Mouse (Mus musculus): ENCODE results near the gene Runx1.

DNA sequence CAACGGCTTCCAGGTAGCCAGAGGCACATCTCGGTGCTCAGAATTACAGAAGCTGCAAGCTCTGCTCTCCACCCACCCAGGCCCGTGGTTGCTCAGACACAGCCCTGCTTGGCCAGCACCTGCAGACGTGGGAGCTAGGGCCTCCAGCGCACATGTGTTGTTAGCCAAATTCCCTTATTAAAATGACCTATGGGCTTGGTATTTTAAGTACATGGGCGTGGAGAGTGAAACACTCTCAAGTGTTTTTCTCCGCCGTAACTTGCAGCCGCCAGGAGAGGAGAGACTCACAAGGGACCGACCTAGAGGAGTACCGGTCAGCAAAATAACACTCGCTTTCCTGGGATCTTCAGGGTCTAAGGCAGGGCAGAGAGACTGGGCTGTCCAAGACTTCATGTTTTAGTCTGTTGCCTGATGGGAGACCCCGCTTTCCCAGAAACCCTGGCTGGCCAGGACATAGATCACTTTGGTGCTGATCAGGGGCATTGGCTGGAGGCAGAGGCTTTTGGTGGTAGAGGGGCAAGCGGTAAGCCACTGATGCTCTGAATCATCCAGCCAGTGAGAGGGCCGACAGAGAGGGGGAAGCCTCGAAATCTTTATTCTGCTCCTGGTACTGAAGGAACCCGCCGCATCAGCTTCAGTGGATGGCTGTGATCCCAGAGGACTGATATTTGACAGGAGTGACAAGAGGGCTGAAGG, 151.7 kb downstream of the Runx1 start:
- TF ChIP-seq POLR2A (IDR thresholded peaks at IDR 0.05; ENCODE audit: low read depth, low read length) (peak; percentile 76), MAZ (IDR thresholded peaks at IDR 0.05; ENCODE audit: low read depth, low read length) (0 out of 2 replicates have a peak, but pooled peaks have one; percentile 10), CTCF (conservative IDR thresholded peaks at IDR 0.05 in 1 of 2, IDR thresholded peaks at IDR 0.05 in 1 of 2; ENCODE audit: low read depth in 2 of 2, low read length in 2 of 2) (no peak), MYC (IDR thresholded peaks at IDR 0.05; ENCODE audit: low read depth, low read length) (peak; percentile 84), USF1 (IDR thresholded peaks at IDR 0.05; ENCODE audit: low read depth, low read length) (no peak), USF2 (conservative IDR thresholded peaks at IDR 0.05; ENCODE audit: low read depth, low read length) (no peak), POLR2AphosphoS2 (IDR thresholded peaks at IDR 0.05; ENCODE audit: low read depth, low read length) (no peak), MAFK (IDR thresholded peaks at IDR 0.05; ENCODE audit: insufficient replicate concordance, low read length) (no peak)
